Mouse (Mus musculus): ENCODE measurements around the gene Lemd2.
A peak's percentile ranks its signal among the peaks of the same experiment; 100 is the strongest.

DNA sequence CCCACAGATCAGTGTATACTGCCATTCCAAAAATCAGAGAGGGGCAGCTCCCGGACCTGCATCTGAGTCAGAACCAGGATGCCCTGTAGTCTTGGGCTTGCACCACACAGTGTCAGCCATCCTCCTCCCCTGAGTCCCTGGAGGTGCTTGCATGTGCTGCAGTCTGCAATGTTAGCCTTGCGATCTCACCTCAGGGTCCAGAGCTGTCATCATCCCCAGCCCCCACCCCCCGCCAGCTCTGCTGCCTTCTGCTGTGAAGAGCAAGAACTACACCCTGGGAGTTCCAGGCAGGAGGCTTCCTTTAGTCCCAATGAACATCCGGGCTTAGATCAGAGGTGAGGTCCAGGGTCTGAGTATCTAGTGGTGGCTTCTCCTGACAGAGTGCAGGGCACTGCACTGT, 46.2 kb upstream of the Lemd2 start:
- TF ChIP-seq CTCF (IDR thresholded peaks at IDR 0.05; ENCODE audit: low read depth), result peak; percentile 41
- TF ChIP-seq EP300 (optimal IDR thresholded peaks at IDR 0.05), result no peak
